9 mouse cellular contexts compared by ENCODE assay signal in genomic region chr9:65891126-65891525, GRCm38 (mm10). TPM values are rescaled to one million over a fixed set of nuclear protein-coding genes. Genes with fewer than 3 reads are reported as not detected.
DNase-seq lines count a peak whose midpoint lies in the region; ATAC-seq and TF ChIP-seq lines count a peak whose summit lies in the region.
"Had no signal": no experiment of that assay in that cellular context is flagged by ENCODE, and none has a peak within 500 bp of the region (broad histone marks: within the 10 kb centered on the region; RNA-seq: fewer than 3 reads in every experiment).

No protein-coding gene starts in this region.

- 0 out of 2 replicates have a peak, but pooled peaks cover 8% of the 10 kb centered on the region for H3K36me3 ChIP-seq in kidney, postnatal 0 days (ENCODE audit: insufficient read depth, low read length)
- peaks cover 2% of the 10 kb centered on the region for H3K36me3 ChIP-seq in embryonic facial prominence, embryonic 11.5 days (replicated peaks; ENCODE audit: control insufficient read depth, insufficient read depth, low read depth, low read length)
- 0 out of 2 replicates have a peak, but pooled peaks cover 4% of the 10 kb centered on the region for H3K36me3 ChIP-seq in intestine, embryonic 16.5 days (ENCODE audit: control insufficient read depth, insufficient read depth, low read length)
- peaks cover 15% of the 10 kb centered on the region for H3K36me3 ChIP-seq in neural tube, embryonic 13.5 days

- 0 out of 2 replicates have a peak, but pooled peaks cover 3% of the 10 kb centered on the region for H3K4me1 ChIP-seq in kidney, postnatal 0 days (replicated peaks; ENCODE audit: insufficient read depth, low read length)
- no peaks in the 10 kb centered on the region for H3K4me1 ChIP-seq in embryonic facial prominence, embryonic 11.5 days (ENCODE audit: control insufficient read depth, insufficient read depth, low read length)
- H3K4me1 ChIP-seq in intestine, embryonic 16.5 days (ENCODE audit: control insufficient read depth, insufficient read depth, low read length), result no peaks in the 10 kb centered on the region
- peaks cover 19% of the 10 kb centered on the region for H3K4me1 ChIP-seq in neural tube, embryonic 13.5 days (replicated peaks)

- H3K27me3 ChIP-seq in kidney, postnatal 0 days (ENCODE audit: insufficient read depth, low read length), result no peaks in the 10 kb centered on the region
- no peaks in the 10 kb centered on the region for H3K27me3 ChIP-seq in embryonic facial prominence, embryonic 11.5 days (ENCODE audit: control insufficient read depth, insufficient read depth, low read length)
- H3K27me3 ChIP-seq in intestine, embryonic 16.5 days (replicated peaks; ENCODE audit: control insufficient read depth, insufficient read depth, low read length), result no peaks in the 10 kb centered on the region
- H3K27me3 ChIP-seq in neural tube, embryonic 13.5 days, result no peaks in the 10 kb centered on the region

- H3K27ac ChIP-seq in kidney, postnatal 0 days, result no peak overlapping the region
- no peak overlapping the region; the same call in 1 of the 2 replicates for H3K27ac ChIP-seq in embryonic facial prominence, embryonic 11.5 days (replicated peaks; ENCODE audit: low read depth, low read length)
- no peak overlapping the region for H3K27ac ChIP-seq in intestine, embryonic 16.5 days (ENCODE audit: low read length)
- no peak overlapping the region for H3K27ac ChIP-seq in neural tube, embryonic 13.5 days (replicated peaks)

- no peaks in the 10 kb centered on the region for H3K9me3 ChIP-seq in kidney, postnatal 0 days (replicated peaks; ENCODE audit: low read length)
- H3K9me3 ChIP-seq in embryonic facial prominence, embryonic 11.5 days (replicated peaks; ENCODE audit: control insufficient read depth, low read length), result no peaks in the 10 kb centered on the region
- H3K9me3 ChIP-seq in intestine, embryonic 16.5 days (ENCODE audit: control insufficient read depth, low read length), result no peaks in the 10 kb centered on the region
- no peaks in the 10 kb centered on the region for H3K9me3 ChIP-seq in neural tube, embryonic 13.5 days

- peak; percentile 21 for DNase-seq in kidney, postnatal 0 days (ENCODE audit: low spot score)
- DNase-seq in kidney, postnatal 25 days, result no peak
- peak; percentile 52 for DNase-seq in embryonic facial prominence, embryonic 11.5 days (ENCODE audit: low spot score)
- DNase-seq in cerebellum, postnatal 10 days, result no peak
- DNase-seq in adrenal gland, postnatal 10 days, result no peak
- DNase-seq in layer of hippocampus, adult 9-10 months (ENCODE audit: low spot score), result no peak
- DNase-seq: kidney, postnatal 10 days had no signal

- WGBS in kidney, postnatal 0 days, result 4% methylated on average over 5 of the region's 5 CpGs
- 3% methylated on average over 5 of the region's 5 CpGs for WGBS in embryonic facial prominence, embryonic 11.5 days
- 3% methylated on average over 5 of the region's 5 CpGs for WGBS in intestine, embryonic 16.5 days
- under 1% methylated on average over 5 of the region's 5 CpGs for WGBS in neural tube, embryonic 13.5 days

- peak overlapping the region; percentile 66 for H3K4me3 ChIP-seq in kidney, postnatal 0 days (replicated peaks; ENCODE audit: low read depth, low read length)
- peak overlapping the region; percentile 76 for H3K4me3 ChIP-seq in embryonic facial prominence, embryonic 11.5 days (ENCODE audit: low read depth, low read length)
- peak overlapping the region; percentile 74 for H3K4me3 ChIP-seq in intestine, embryonic 16.5 days (ENCODE audit: low read length)
- H3K4me3 ChIP-seq in neural tube, embryonic 13.5 days, result peak overlapping the region; percentile 47

- ATAC-seq in kidney, postnatal 0 days (replicated peaks; ENCODE audit: low FRiP score, low read depth), result no peak
- no peak for ATAC-seq in embryonic facial prominence, embryonic 11.5 days (replicated peaks; ENCODE audit: insufficient number of reproducible peaks, low FRiP score, low TSS enrichment, low read depth)
- ATAC-seq in intestine, embryonic 16.5 days, result no peak
- no peak for ATAC-seq in neural tube, embryonic 13.5 days (ENCODE audit: low read depth)

- H3K4me2 ChIP-seq in kidney, postnatal 0 days (ENCODE audit: low read length), result peak overlapping the region; percentile 86
- H3K4me2 ChIP-seq in embryonic facial prominence, embryonic 11.5 days (ENCODE audit: low read depth, low read length), result peak overlapping the region; percentile 65
- peak overlapping the region; percentile 84 for H3K4me2 ChIP-seq in intestine, embryonic 16.5 days (ENCODE audit: low read depth, low read length)
- peak overlapping the region; percentile 83 for H3K4me2 ChIP-seq in neural tube, embryonic 13.5 days

- TF ChIP-seq CTCF in kidney, postnatal 0 days (IDR thresholded peaks at IDR 0.05; ENCODE audit: low read depth), result no peak

- peak overlapping the region; percentile 69; the same call in 1 of the 2 replicates for H3K9ac ChIP-seq in kidney, postnatal 0 days (ENCODE audit: low read depth, low read length)
- peak overlapping the region; percentile 87 for H3K9ac ChIP-seq in embryonic facial prominence, embryonic 11.5 days (replicated peaks; ENCODE audit: low read length)
- H3K9ac ChIP-seq in intestine, embryonic 16.5 days (ENCODE audit: low read depth, low read length), result peak overlapping the region; percentile 79
- H3K9ac ChIP-seq in neural tube, embryonic 13.5 days, result peak overlapping the region; percentile 60; the same call in 1 of the 2 replicates

RNA-seq across cellular contexts. Expression of gene Pclaf, which starts 1.1 kb away (rescaled TPM):
- polyA plus RNA-seq in kidney, postnatal 0 days (2015; fragmentation: Nextera tagmentation; extraction: Ambion mirVana), result 89.5 and 115 TPM in 2 replicates
- polyA plus RNA-seq in embryonic facial prominence, embryonic 11.5 days (2014; fragmentation: Nextera tagmentation; extraction: Ambion mirVana), result 244 and 273 TPM in 2 replicates
- 115 and 141 TPM in 2 replicates for polyA plus RNA-seq in intestine, embryonic 16.5 days (2015; fragmentation: Nextera tagmentation; extraction: Ambion mirVana)
- polyA plus RNA-seq in neural tube, embryonic 13.5 days (2015; fragmentation: Nextera tagmentation; extraction: Ambion mirVana), result 33.8 and 43.7 TPM in 2 replicates
- 10 to 100 TPM; 18.0 to 21.8 TPM for total RNA-seq in adrenal gland, postnatal 10 days (2021)

RNA-seq across cellular contexts. Expression of gene Trip4, which starts 17.5 kb away (rescaled TPM):
- polyA plus RNA-seq in kidney, postnatal 0 days (2015; fragmentation: Nextera tagmentation; extraction: Ambion mirVana), result 20.4 and 24.7 TPM in 2 replicates
- 37.9 and 45.5 TPM in 2 replicates for polyA plus RNA-seq in embryonic facial prominence, embryonic 11.5 days (2014; fragmentation: Nextera tagmentation; extraction: Ambion mirVana)
- polyA plus RNA-seq in intestine, embryonic 16.5 days (2015; fragmentation: Nextera tagmentation; extraction: Ambion mirVana), result 20.3 and 22.2 TPM in 2 replicates
- 31.5 and 35.5 TPM in 2 replicates for polyA plus RNA-seq in neural tube, embryonic 13.5 days (2015; fragmentation: Nextera tagmentation; extraction: Ambion mirVana)
- total RNA-seq in adrenal gland, postnatal 10 days (2021), result 10 to 100 TPM; 28.0 to 32.3 TPM

RNA-seq across cellular contexts. Expression of gene Csnk1g1, which starts 17.6 kb away (rescaled TPM):
- 8.4 and 9.7 TPM in 2 replicates for polyA plus RNA-seq in kidney, postnatal 0 days (2015; fragmentation: Nextera tagmentation; extraction: Ambion mirVana)
- polyA plus RNA-seq in embryonic facial prominence, embryonic 11.5 days (2014; fragmentation: Nextera tagmentation; extraction: Ambion mirVana), result 17.3 and 17.9 TPM in 2 replicates
- polyA plus RNA-seq in intestine, embryonic 16.5 days (2015; fragmentation: Nextera tagmentation; extraction: Ambion mirVana), result 9.4 and 9.9 TPM in 2 replicates
- 22.3 and 26.6 TPM in 2 replicates for polyA plus RNA-seq in neural tube, embryonic 13.5 days (2015; fragmentation: Nextera tagmentation; extraction: Ambion mirVana)
- total RNA-seq in adrenal gland, postnatal 10 days (2021), result 10 to 100 TPM; 15.7 to 24.2 TPM

Comparison
In these comparisons a context has a peak if more than half of its experiments do, and no peak if none do; other contexts are left out.
1. DNase-seq: peak in kidney, postnatal 0 days (single experiment) and embryonic facial prominence, embryonic 11.5 days (single experiment); none in kidney, postnatal 25 days (0 of 2), cerebellum, postnatal 10 days (0 of 2), adrenal gland, postnatal 10 days (single experiment) and layer of hippocampus, adult 9-10 months (single experiment).
2. Peak in every context shown above with its lines, with median percentiles within 50 percentile points of each other: H3K4me2 ChIP-seq, H3K4me3 ChIP-seq and H3K9ac ChIP-seq.